Mouse (Mus musculus) naive thymus-derived CD4-positive, alpha-beta T cell, adult 2 months (primary cell): ENCODE measurements around the gene Tmed6.
"Not testable (repeated sequence)": the region's sequence is repeated elsewhere in the genome, so short reads cannot be mapped to it uniquely, and the experiment has no call there.

Experiments used
- DNase-seq: peaks from one replicate; pipeline ENCODE4 v3.0.0-alpha.2; 2011; ENCODE audit warnings: low read depth

Gene Tmed6

GRCm38 (mm10) chr8:107065511-107066496, at the start of gene Tmed6:
TSS of gene Tmed6 (minus strand) at chr8:107065644.
- no peak for DNase-seq

- DNase-seq, result no peak
These were observed 49.5 kb upstream of the Tmed6 start for GRCm38 (mm10) chr8:107115008-107115320.

DNA sequence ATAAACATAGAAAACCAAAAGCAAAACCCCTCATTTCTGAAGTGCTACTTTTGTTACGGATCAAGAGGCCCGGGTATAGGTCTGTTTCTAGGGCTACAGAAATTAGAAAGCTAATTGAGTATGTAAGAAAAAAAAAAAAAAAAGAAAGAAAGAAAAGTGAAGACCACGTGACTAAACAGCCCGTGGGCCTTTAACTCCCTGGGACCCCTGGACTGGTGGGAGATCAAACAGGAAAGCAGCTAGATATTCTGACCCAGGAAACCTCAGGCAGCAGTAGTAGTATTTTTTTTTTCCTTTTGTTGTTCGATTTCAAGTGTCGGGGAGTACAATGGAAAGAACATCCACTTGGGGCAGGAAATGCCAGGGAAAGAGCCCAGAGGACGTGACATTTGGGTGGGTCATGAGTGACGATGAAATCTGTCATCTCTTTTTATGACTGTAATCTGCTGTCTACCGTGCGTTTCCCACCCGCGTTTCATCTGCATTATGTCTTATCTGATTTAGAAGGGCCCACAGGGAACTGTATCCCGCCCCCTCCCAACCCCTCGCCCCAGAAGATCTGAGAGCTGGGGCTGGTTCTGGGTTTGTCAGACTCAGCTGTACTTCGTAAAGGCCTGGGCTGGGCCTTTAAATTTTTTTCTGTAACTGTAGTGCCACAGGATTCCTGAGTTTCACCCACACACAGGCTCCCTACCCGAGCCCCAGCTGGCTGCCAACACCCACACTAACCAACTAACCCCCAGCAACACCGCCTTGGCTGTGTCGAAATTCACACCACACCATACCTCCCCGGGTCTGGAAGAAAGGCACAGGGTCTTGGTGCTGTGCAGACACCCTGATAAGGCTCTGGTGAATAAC, 48.9 kb upstream of the Tmed6 start:
- peak; percentile 52 for DNase-seq

- no peak for DNase-seq
These were observed 47.8 kb upstream of the Tmed6 start for GRCm38 (mm10) chr8:107113209-107113608.

DNA sequence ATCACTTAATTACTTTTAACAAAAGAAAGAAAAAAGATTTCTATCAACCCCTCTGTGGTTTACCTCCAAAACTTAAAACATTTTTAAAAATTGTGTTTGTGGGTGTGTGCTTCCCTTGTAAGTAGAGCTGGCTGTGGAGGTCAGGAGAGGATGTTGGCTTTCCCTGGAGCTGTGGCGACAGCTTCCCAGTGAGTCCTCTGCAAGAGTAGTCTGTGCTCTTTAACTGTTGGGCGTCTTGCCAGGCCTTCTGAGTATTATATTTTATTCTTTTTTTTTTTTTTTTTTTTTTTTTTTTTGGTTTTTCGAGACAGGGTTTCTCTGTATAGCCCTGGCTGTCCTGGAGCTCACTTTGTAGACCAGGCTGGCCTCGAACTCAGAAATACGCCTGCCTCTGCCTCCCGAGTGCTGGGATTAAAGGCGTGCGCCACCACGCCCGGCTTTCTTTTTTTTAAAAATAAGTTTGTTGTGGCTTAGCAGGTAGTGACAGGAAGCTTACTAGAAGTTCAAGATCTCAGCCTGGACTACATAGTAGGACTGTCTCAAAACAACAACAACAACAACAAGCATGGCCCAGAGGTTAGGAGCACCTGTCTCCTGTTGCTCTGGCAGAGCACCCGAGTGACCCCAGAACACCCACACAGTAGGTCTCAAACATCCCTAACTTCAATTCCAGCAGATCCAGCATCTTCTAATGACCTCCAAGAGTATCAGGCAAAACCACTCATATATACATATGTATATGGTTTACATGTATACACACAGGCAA, 46.1 kb upstream of the Tmed6 start:
- DNase-seq, result no peak

GRCm38 (mm10) chr8:107110629-107111330, 45.3 kb upstream of the Tmed6 start:
- no peak for DNase-seq

GRCm38 (mm10) chr8:107109816-107110435, 44.5 kb upstream of the Tmed6 start:
- DNase-seq, result no peak

DNA sequence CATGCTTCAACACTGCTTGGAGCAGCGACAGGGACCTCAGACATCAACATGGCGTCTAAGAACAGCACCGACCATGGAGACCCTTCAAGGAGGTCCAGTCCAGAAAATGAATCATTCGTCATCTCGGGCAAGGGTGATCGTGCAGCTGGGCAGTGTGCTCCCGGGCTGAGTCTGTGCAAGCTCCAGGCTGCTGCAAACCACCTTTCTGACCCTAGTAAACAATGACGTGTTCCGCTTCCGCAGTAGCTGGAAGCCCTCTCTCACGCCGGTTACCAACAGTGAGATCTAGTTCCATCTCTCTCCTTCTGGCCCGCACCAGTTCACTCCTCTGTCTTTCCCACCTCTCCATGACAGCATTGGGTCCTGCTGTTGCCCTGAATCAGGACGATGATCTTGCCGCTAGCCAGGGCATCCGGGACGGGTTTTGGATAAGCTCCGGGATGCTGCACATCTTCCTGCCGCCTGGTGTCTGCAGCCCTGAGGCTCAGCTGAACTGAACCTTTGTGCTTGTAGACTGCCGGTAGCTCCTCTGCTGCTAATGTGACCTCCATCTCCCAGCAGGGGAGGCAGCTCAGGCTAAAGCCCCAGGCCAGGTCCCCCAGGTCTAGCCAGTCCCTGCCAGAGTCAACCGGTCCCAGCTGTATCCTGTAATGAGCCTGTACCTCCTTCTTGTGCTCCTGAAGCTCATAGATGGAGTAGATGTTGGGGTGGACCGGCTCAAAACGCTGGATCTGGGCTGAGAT, 43.7 kb upstream of the Tmed6 start:
- DNase-seq, result no peak

GRCm38 (mm10) chr8:107108089-107108488, 42.6 kb upstream of the Tmed6 start:
- not testable (repeated sequence) for DNase-seq

DNA sequence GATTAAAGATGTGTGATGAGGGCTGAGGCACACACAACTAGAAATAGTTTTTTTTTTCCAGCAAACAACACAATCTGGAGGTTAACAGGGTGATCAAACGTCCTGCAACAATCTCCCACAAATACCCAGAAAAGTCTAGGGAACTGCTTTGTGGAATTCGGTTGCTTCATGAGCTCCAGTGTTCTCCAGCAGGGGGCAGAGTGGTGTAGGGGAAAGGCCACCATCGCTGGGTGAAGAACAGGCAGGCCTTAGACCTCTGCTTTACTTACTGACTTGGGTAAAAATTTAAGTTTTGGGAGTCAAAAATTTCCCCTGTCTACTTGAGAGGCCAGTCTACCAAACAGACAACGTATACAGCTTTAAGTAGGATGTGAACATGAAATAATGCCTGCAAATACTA, 39.1 kb upstream of the Tmed6 start:
- peak; percentile 77 for DNase-seq

- no peak for DNase-seq
These were observed 35.2 kb upstream of the Tmed6 start for GRCm38 (mm10) chr8:107100635-107101034.

- DNase-seq, result peak; percentile 93
These were observed 31.1 kb upstream of the Tmed6 start, which contains the start of gene Terf2 for GRCm38 (mm10) chr8:107096366-107097036. TSS of gene Terf2 (minus strand) at chr8:107096547.

DNA sequence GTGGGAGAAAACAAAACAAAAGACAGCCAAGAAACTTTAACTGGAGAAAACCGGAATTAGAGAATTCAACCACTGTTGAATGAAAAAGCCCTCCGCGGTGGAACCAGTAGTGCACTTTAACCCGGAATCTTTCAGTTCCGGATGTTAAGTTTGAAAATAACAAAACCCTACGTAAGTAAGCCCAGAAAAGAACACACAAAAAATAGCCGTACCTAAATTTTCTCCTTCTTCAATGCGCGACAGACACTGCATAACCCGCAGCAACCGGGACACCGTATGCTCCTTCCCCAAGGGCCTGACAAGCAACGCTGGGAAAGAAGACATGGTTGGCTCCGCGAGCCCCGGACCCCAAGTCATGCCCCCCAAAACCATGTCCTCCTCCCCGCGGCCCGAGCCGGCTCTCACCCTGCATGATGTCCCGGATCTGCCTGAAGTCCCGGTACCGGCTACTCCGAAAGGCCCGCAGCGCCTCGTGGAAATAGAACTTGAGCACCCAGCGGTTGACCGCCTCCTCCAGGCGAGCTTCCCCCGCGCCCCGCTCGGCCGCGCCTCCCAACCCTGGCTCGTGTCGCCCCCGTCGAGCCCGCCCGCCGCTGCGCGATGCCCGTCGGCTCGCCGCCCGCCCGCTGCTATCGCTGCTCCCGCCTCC, 30.4 kb upstream of the Tmed6 start:
- peak; percentile 79 for DNase-seq

DNA sequence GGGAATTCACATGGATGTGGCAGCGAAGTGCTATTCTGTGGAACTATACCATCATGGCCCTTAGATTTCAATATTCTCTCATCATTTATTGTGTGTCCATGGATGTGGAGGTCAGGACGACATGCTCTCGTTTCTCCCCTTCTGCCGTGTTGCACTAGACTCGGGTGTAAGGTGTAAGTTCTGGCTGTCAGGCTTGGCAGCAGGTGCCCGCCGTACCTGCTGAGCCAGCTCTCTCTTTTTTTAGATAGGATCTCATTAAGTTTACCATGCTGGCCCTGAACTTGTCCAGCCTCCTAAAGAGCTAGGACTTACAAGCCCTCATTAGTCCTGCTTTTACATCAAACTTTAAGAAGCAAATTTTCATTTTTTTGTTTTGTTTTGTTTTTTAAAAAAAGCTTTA, 25.1 kb upstream of the Tmed6 start:
- no peak for DNase-seq

- DNase-seq, result no peak
These were observed 23.2 kb upstream of the Tmed6 start for GRCm38 (mm10) chr8:107088526-107089063.

DNA sequence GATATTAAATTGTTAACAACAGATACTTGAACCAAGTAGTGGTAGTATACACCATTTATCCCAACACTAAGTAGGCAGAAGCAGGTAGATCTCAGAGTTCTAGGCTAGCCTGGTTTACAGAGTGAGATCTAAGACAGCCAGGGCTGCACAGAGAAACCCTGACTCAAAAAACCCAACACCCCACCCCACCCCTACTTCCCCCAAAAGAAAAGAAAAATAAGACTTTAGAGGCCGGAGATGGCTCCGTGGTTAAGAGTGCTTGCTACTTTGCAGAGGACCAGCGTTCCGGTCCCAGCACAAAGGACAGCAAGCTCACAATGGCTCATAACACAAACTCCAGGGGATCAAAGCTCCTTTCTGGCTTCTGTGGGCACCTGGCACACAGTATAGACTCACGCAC, 20.6 kb upstream of the Tmed6 start:
- no peak for DNase-seq

DNA sequence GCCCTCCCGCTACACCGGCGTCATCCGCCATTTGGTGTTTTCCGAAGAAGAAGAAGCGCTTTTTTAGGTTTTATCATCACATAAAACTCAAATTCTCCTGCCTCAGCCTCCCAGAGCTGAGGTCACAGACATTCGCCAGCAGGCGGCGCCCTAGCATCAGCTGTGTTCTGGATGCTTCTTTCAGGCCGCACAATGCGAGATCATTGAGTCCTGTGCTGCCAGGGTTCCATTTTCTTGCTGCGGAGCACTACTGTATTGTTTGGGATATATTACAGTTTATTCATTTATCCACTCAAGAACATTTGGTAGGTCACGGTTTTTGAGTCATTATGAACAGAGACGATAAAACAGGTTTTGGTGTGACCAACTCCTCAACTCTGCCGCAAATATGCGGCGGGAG, 19.9 kb upstream of the Tmed6 start:
- peak; percentile 42 for DNase-seq

DNA sequence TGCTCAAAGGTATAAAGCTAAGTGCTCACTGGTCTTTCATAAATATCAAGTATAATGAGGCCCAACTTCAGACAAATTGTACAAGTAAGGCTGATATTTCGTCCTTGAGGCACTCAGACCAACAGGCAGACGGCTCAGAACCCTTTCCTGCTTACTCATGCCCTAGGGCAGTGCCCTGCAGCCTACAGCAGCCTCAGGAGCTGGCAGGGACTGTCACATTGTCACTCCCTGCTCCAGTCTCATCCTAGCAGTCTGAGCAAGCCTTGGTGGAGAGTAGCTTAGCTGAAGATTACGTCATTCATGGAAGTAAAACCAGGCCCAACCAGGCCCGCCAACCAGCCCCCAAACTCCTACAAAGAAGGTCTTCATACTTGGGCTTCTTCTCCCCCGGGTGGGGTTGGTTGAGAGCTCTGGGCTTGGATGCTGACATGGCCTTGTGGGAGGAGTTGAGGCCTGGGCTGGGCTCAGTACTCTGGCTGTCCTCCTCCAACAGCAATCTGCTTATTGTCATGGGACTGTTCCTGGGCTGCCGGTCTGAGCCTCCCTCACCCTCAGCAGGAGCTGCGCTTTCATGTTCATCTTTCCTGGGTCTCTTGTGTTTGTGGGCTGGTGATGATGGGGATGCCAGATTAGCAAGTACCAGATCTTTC, 10.9 kb upstream of the Tmed6 start:
- no peak for DNase-seq
